Mouse (Mus musculus): ENCODE data around the gene Olfr713.

GRCm38 (mm10) chr7:107030874-107031273 is at the start of gene Olfr713:
- TF ChIP-seq CTCF (IDR thresholded peaks at IDR 0.05; ENCODE audit: extremely low read depth, insufficient read length, insufficient replicate concordance, low read depth, low read length) (no peak), POLR2A (IDR thresholded peaks at IDR 0.05; ENCODE audit: low read depth, low read length) (no peak)

Data from small intestine, adult 2 months (tissue).